Mouse (Mus musculus) E14TG2a.4 (cell line): ENCODE measurements around the gene Nus1.

Source experiments
- CTCF ChIP-seq: conservative IDR thresholded peaks from 2 replicates; pipeline ENCODE4 v1.5.1; 2014; ENCODE audit warnings: low read length
- NANOG ChIP-seq: IDR thresholded peaks from 2 replicates; pipeline ENCODE4 v1.6.1; 2014; ENCODE audit warnings: borderline replicate concordance, low read length, mixed read lengths
- POU5F1 ChIP-seq: IDR thresholded peaks from 2 replicates; pipeline ENCODE4 v1.6.1; 2014; ENCODE audit warnings: low read length, borderline replicate concordance

GRCm38 (mm10) chr10:52407526-52407925 is 9.8 kb upstream of the Nus1 start:
- no peak for TF ChIP-seq CTCF
- TF ChIP-seq NANOG: no peak
- TF ChIP-seq POU5F1: no peak
